Mouse (Mus musculus) left cerebral cortex, adult 2 months (tissue): ENCODE measurements around the gene Iqck. TPM values are rescaled to one million over a fixed set of nuclear protein-coding genes. Genes with fewer than 3 reads are reported as not detected.

Experiments used
- DNase-seq, 2 experiments: peaks; one replicate each; pipeline ENCODE4 v3.0.0; 2021 to 2022; ENCODE audit warnings: low spot score in 2 of 2, mixed read lengths in 1 of 2; ENCODE audit errors: extremely low spot score in 1 of 2
- H3K27ac ChIP-seq: fragments of 200-600 bp; 2 replicates; pipeline ENCODE4 v1.8.1; 2022
- H3K4me3 ChIP-seq: fragments of 200-600 bp; 2 replicates; pipeline ENCODE4 v1.8.1; 2022
- CTCF ChIP-seq: fragments of 200-600 bp; IDR thresholded peaks from 2 replicates; pipeline ENCODE4 v1.8.1; 2022; ENCODE audit warnings: antibody characterized with exemption, mild to moderate bottlenecking, moderate library complexity
- intact Hi-C: fragments of 180-260 bp; cut with DNase I; formaldehyde crosslinking; loops from one replicate; pipeline ENCODE4 v1.15.1; 2025
- total RNA-seq, 2 experiments: library from RNA; stranded (reverse); gene quantifications; 2 replicates each; pipeline ENCODE4 v1.2.3; 2021

The Iqck gene
- total RNA-seq, 2 experiments from 2014 or later, result 3.7 to 4.3 TPM

- no peak overlapping the region for H3K27ac ChIP-seq
- peak; percentile 81 to 87 for DNase-seq
- intact Hi-C loops, result loop anchor here (1.0 to 5.0 kb wide), 3 partner anchors 99 to 141 kb away; partner anchors contain the start of gene Iqck
- H3K4me3 ChIP-seq, result no peak overlapping the region
- peak; percentile 100 for TF ChIP-seq CTCF
Observed at GRCm38 (mm10) chr7:118996137-118996837, 140.7 kb downstream of the Iqck start.

GRCm38 (mm10) chr7:118999857-119000256, 144.3 kb downstream of the Iqck start:
- no peak for DNase-seq
- intact Hi-C loops, result loop anchor here (5.0 kb wide), 2 partner anchors 103 to 123 kb away; no protein-coding TSS in a partner anchor
- TF ChIP-seq CTCF, result no peak
- Histone ChIP-seq H3K4me3 (no peak overlapping the region), H3K27ac (no peak overlapping the region)

- no peak for TF ChIP-seq CTCF
- no peak for DNase-seq
- Histone ChIP-seq H3K27ac (no peak overlapping the region), H3K4me3 (no peak overlapping the region)
- intact Hi-C loops, result no loop called here
Observed at GRCm38 (mm10) chr7:119001965-119002364, 146.4 kb downstream of the Iqck start.

GRCm38 (mm10) chr7:119002501-119002900, 146.9 kb downstream of the Iqck start:
- H3K4me3 ChIP-seq, result no peak overlapping the region
- intact Hi-C loops, result no loop called here
- TF ChIP-seq CTCF, result no peak
- no peak for DNase-seq
- H3K27ac ChIP-seq, result no peak overlapping the region

- intact Hi-C loops, result loop anchor here (1.0 to 5.0 kb wide), 2 partner anchors 431 to 504 kb away; no protein-coding TSS in a partner anchor
- peak; percentile 74 to 85 for DNase-seq
- Histone ChIP-seq H3K4me3 (no peak overlapping the region), H3K27ac (no peak overlapping the region)
- TF ChIP-seq CTCF, result peak; percentile 89
Observed at GRCm38 (mm10) chr7:119010854-119011529, 155.4 kb downstream of the Iqck start.

GRCm38 (mm10) chr7:119015736-119016135, 160.2 kb downstream of the Iqck start:
- Histone ChIP-seq H3K27ac (no peak overlapping the region), H3K4me3 (no peak overlapping the region)
- TF ChIP-seq CTCF, result peak; percentile 46
- intact Hi-C loops, result no loop called here
- peak; percentile 30 to 46 for DNase-seq

- peak; percentile 59 for TF ChIP-seq CTCF
- Histone ChIP-seq H3K4me3 (no peak overlapping the region), H3K27ac (no peak overlapping the region)
- intact Hi-C loops, result no loop called here
- peak; percentile 31 for DNase-seq
Observed at GRCm38 (mm10) chr7:119019537-119019936, 164.0 kb downstream of the Iqck start.

Other genes with a start within 250 kb of the Iqck start
- 100 to 1,000 TPM; 236 to 239 TPM for gene Gde1, start 150.0 kb upstream of the Iqck start, total RNA-seq
- 10 to 100 TPM; 47.6 to 47.7 TPM for gene Ccp110, start 143.2 kb upstream of the Iqck start, total RNA-seq
- gene Vps35l, start 115.5 kb upstream of the Iqck start, total RNA-seq, result 10 to 100 TPM; 51.8 to 55.5 TPM
- gene Knop1, start 502 bp downstream of the Iqck start, total RNA-seq, result 10 to 100 TPM; 25.9 to 27.0 TPM
- 10 to 100 TPM; 94.4 to 98.9 TPM for gene Gprc5b, start 139.5 kb downstream of the Iqck start, total RNA-seq